In the genomic region with DNA sequence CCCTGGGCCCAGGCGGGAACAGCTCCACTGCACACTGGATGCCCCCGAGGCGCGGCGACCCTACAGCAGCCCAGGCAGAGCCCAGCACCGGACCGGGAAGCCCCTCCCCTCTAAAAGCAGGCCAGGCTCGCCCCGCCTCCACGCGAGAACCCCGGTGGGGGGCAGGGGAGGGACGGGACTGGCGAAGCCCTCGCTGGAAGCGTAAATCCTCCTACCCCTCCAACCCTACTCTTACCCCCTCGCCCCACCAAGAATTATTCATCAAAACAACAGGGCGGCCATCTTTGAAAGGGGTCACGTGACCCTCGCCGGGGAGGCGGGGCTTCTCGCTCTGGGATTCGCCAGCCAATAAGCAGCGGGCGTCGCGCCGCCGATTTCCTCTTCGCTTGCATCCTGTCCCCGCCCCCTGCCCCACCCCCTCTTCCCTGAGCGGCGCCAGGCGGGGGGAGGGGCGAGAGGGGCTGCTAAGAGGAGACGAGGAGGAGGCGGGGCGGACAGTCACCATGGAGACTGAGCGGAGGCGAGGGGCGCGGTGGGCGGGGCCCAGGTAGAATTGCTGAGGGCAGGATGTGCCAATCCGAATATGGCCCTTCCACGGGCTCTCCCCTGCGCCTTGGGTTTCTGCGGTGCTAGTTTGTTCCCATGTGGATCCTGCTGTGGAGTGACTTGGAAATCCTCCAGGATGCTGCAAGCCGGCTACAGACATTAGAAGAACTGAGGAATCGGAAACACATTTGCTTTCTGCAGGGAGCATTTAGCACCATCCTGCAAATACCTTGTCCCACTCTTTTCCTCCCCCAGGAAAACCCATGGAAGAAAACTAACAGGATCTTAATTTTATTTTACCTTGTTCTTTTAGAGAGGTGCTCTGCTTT, we compare ENCODE assay signal across 8 mouse cellular contexts. TPM values are rescaled to one million over a fixed set of nuclear protein-coding genes. Genes with fewer than 3 reads are reported as not detected.
DNase-seq lines count a peak whose midpoint lies in the region; ATAC-seq and TF ChIP-seq lines count a peak whose summit lies in the region.

A gene (minus strand): TSS at position 425 of the 875 bp plus-strand sequence.

- peak; percentile 79; the same call in 1 of the 2 replicates for TF ChIP-seq POLR2A in bone marrow macrophage, adult 2 months (IDR thresholded peaks at IDR 0.05; ENCODE audit: borderline replicate concordance, low read depth, low read length)
- peak; percentile 63 for TF ChIP-seq POLR2A in embryonic fibroblast, embryonic 13.5 days (IDR thresholded peaks at IDR 0.05; ENCODE audit: low read depth, low read length)

- H3K4me3 ChIP-seq in bone marrow macrophage, adult 2 months (ENCODE audit: insufficient read depth, low read length) = peak within 1 kb of the TSS; percentile 85
- H3K4me3 ChIP-seq in embryonic fibroblast, embryonic 13.5 days (ENCODE audit: insufficient read depth, low read length) = peak within 1 kb of the TSS; percentile 99
- peak within 1 kb of the TSS; percentile 99 for H3K4me3 ChIP-seq in heart, embryonic 10.5 days
- H3K4me3 ChIP-seq in kidney, embryonic 15.5 days (replicated peaks) = peak within 1 kb of the TSS; percentile 80

- H3K4me2 ChIP-seq in kidney, embryonic 15.5 days = peak within 1 kb of the TSS; percentile 73

- H3K9me3 ChIP-seq in heart, embryonic 10.5 days = no peaks in the 10 kb centered on the region
- H3K9me3 ChIP-seq in kidney, embryonic 15.5 days (replicated peaks) = no peaks in the 10 kb centered on the region

- WGBS in heart, embryonic 10.5 days = under 1% methylated on average over 43 of the region's 50 CpGs
- under 1% methylated on average over 45 of the region's 50 CpGs for WGBS in kidney, embryonic 15.5 days

- H3K27me3 ChIP-seq in heart, embryonic 10.5 days (ENCODE audit: insufficient read depth, poor library complexity, severe bottlenecking) = no peaks in the 10 kb centered on the region
- H3K27me3 ChIP-seq in kidney, embryonic 15.5 days = no peaks in the 10 kb centered on the region

- peak within 1 kb of the TSS; percentile 79 for H3K9ac ChIP-seq in kidney, embryonic 15.5 days

- H3K4me1 ChIP-seq in bone marrow macrophage, adult 2 months (ENCODE audit: control insufficient read depth, insufficient read depth, low read length) = peaks cover 5% of the 10 kb centered on the region
- H3K4me1 ChIP-seq in embryonic fibroblast, embryonic 13.5 days (ENCODE audit: control insufficient read depth, insufficient read depth, low read length) = peaks cover 10% of the 10 kb centered on the region
- H3K4me1 ChIP-seq in heart, embryonic 10.5 days = peaks cover 11% of the 10 kb centered on the region
- H3K4me1 ChIP-seq in kidney, embryonic 15.5 days = peaks cover 27% of the 10 kb centered on the region

- no peak for TF ChIP-seq CTCF in bone marrow macrophage, adult 2 months (IDR thresholded peaks at IDR 0.05; ENCODE audit: low read depth, low read length)
- no peak for TF ChIP-seq CTCF in embryonic fibroblast, embryonic 13.5 days (IDR thresholded peaks at IDR 0.05; ENCODE audit: borderline replicate concordance, insufficient read depth, low read length)

- peaks cover 10% of the 10 kb centered on the region for H3K36me3 ChIP-seq in heart, embryonic 10.5 days
- H3K36me3 ChIP-seq in kidney, embryonic 15.5 days = no peaks in the 10 kb centered on the region

- peak within 1 kb of the TSS; percentile 86 for H3K27ac ChIP-seq in bone marrow macrophage, adult 2 months (ENCODE audit: insufficient read depth, low read depth, low read length)
- peak within 1 kb of the TSS; percentile 94 for H3K27ac ChIP-seq in embryonic fibroblast, embryonic 13.5 days (ENCODE audit: insufficient read depth, low read length)
- H3K27ac ChIP-seq in heart, embryonic 10.5 days = peak within 1 kb of the TSS; percentile 98
- peak within 1 kb of the TSS; percentile 99 for H3K27ac ChIP-seq in kidney, embryonic 15.5 days

- DNase-seq in A20 (ENCODE audit: low read depth, low spot score) (peak; percentile 100), liver (peak; percentile 99)
- peak; percentile 99 for DNase-seq in heart, embryonic 10.5 days (ENCODE audit: low spot score)
- peak; percentile 93 to 96 for DNase-seq in spleen, postnatal 4 days (ENCODE audit: low spot score in 2 of 2)

- ATAC-seq in kidney, embryonic 15.5 days (replicated peaks; ENCODE audit: low FRiP score) = peak; percentile 95
- ATAC-seq in monocyte, adult 5-6 weeks (replicated peaks; ENCODE audit: insufficient number of reproducible peaks, low FRiP score, low TSS enrichment, poor library complexity, severe bottlenecking) = peak; percentile 95

RNA-seq across cellular contexts. Expression of the gene that starts here (rescaled TPM):
- 49.6 and 54.5 TPM in 2 replicates for polyA plus RNA-seq in bone marrow macrophage, adult 2 months (2012; ENCODE audit: insufficient read depth, insufficient read length, missing spikeins)
- polyA plus RNA-seq in embryonic fibroblast, embryonic 13.5 days (2011; ENCODE audit: insufficient read length, low read depth, missing spikeins) = 86.6 and 87.7 TPM in 2 replicates
- polyA plus RNA-seq in heart, embryonic 10.5 days (2016; fragmentation: Nextera tagmentation; extraction: Ambion mirVana) = 57.1 and 62.9 TPM in 2 replicates
- polyA plus RNA-seq in kidney, embryonic 15.5 days (2015; fragmentation: Nextera tagmentation; extraction: Ambion mirVana) = 48.1 and 49.6 TPM in 2 replicates
- total RNA-seq in monocyte, adult 5-6 weeks (2017) = 19.5 to 29.6 TPM (median 20.9 TPM) in 3 replicates

Comparison
In these comparisons a context has a peak if more than half of its experiments do, and no peak if none do; other contexts are left out.
1. Peak in every context shown above with its lines: DNase-seq, ATAC-seq, H3K4me3 ChIP-seq and H3K27ac ChIP-seq.